Mouse (Mus musculus) ES-Bruce4 (cell line): Measurements from ENCODE around the gene Ikzf1.

Source experiments
- CTCF ChIP-seq: IDR thresholded peaks from one replicate; pipeline ENCODE4 v1.8.1; 2011; ENCODE audit warnings: low read depth, low read length
- POLR2A ChIP-seq: IDR thresholded peaks from one replicate; pipeline ENCODE4 v1.8.1; 2011; ENCODE audit warnings: low read length; ENCODE audit not compliant: insufficient read depth

- no peak for TF ChIP-seq CTCF
- TF ChIP-seq POLR2A: no peak
Observed at GRCm38 (mm10) chr11:11808035-11808819, 123.4 kb downstream of the Ikzf1 start.
